Mouse (Mus musculus) testis, adult 2 months (tissue): Measurements from ENCODE around the gene Chkb. TPM values are rescaled to one million over a fixed set of nuclear protein-coding genes. Genes with fewer than 3 reads are reported as not detected.
A peak's percentile ranks its signal among the peaks of the same experiment; 100 is the strongest.

ENCODE experiments used
- H3K27ac ChIP-seq: fragments of 200-500 bp; 2 replicates; pipeline ENCODE4 v1.5.1; 2012; ENCODE audit warnings: low read depth, low read length; ENCODE audit not compliant: control insufficient read depth, insufficient read depth
- H3K27me3 ChIP-seq: fragments of 200-500 bp; 2 replicates; pipeline ENCODE4 v1.6.1; 2012; ENCODE audit warnings: mild to moderate bottlenecking, low read length, moderate library complexity; ENCODE audit not compliant: control insufficient read depth, insufficient read depth
- H3K36me3 ChIP-seq: fragments of 200-500 bp; 2 replicates; pipeline ENCODE4 v1.6.1; 2012; ENCODE audit warnings: mild to moderate bottlenecking, low read length; ENCODE audit not compliant: control insufficient read depth, insufficient read depth
- H3K4me1 ChIP-seq: fragments of 200-500 bp; 2 replicates; pipeline ENCODE4 v1.6.1; 2012; ENCODE audit warnings: low read length; ENCODE audit not compliant: control insufficient read depth, insufficient read depth
- H3K4me3 ChIP-seq: fragments of 200-500 bp; 2 replicates; pipeline ENCODE4 v1.5.1; 2012; ENCODE audit warnings: low read depth, mild to moderate bottlenecking, low read length, moderate library complexity, mixed read lengths; ENCODE audit not compliant: control insufficient read depth
- CTCF ChIP-seq: fragments of 200-500 bp; IDR thresholded peaks from 2 replicates; pipeline ENCODE4 v1.5.1; 2012; ENCODE audit warnings: low read depth, mild to moderate bottlenecking, inconsistent platforms, low read length, moderate library complexity; ENCODE audit not compliant: control insufficient read depth, insufficient read depth, insufficient replicate concordance
- POLR2A ChIP-seq: fragments of 200-500 bp; IDR thresholded peaks from 2 replicates; pipeline ENCODE4 v1.6.1; 2012; ENCODE audit warnings: low read depth, mild to moderate bottlenecking, inconsistent platforms, low read length, moderate library complexity; ENCODE audit not compliant: control insufficient read depth
- polyA plus RNA-seq: library from polyadenylated mRNA; depleted of rRNA; stranded (reverse); fragments of >200 nt; gene quantifications from 2 replicates; pipeline ENCODE4 v1.2.3, GENCODE M21; 2012; rRNA removed

The Chkb gene
- polyA plus RNA-seq, 1 experiment: 52.8 TPM

GRCm38 (mm10) chr15:89377362-89377761, 52.3 kb downstream of the Chkb start:
- 0 out of 2 replicates have a peak, but pooled peaks have one; percentile 16 for TF ChIP-seq POLR2A
- no peak; the same call in 1 of the 2 replicates for TF ChIP-seq CTCF
- peaks cover 2% of the 10 kb centered on the region; the same call in 1 of the 2 replicates for H3K27me3 ChIP-seq

DNA sequence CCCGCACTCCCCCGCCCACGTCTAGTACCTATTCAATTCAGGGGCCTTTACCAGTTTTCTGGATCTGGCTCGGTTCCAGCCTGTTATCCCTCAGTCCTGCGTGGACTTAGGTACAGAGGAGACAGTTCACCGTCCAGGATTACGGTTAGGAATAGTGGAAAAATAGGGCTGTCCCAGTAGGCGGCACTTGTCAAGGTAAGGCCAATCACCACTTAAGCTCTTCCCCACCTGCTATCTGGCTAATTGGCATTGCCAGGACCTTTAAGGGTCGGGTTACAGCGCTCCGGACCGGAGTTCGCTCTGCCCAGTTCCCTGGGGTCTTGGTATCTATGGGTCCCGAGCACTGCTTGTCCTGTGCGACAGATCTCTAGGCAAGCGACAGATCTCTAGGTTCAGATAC, 52.8 kb downstream of the Chkb start, which contains the start of gene Tymp:
TSS of gene Tymp (minus strand) at position 83 of the 400 bp plus-strand sequence.
- H3K4me3 ChIP-seq: peak within 1 kb of the TSS; percentile 77
- H3K27me3 ChIP-seq: peaks cover 2% of the 10 kb centered on the region; the same call in 1 of the 2 replicates
- TF ChIP-seq CTCF (no peak), POLR2A (no peak)
- H3K27ac ChIP-seq: no peak within 1 kb of the TSS; the same call in 1 of the 2 replicates
- no peaks in the 10 kb centered on the region for H3K36me3 ChIP-seq
- H3K4me1 ChIP-seq: peaks cover 37% of the 10 kb centered on the region

More at GRCm38 (mm10) chr15:89377362-89377761, 52.3 kb downstream of the Chkb start:
- Histone ChIP-seq H3K4me1 (peaks cover 37% of the 10 kb centered on the region), H3K36me3 (no peaks in the 10 kb centered on the region), H3K27ac (no peak overlapping the region), H3K4me3 (peak overlapping the region; percentile 32)

Other genes with a start within 250 kb of the Chkb start
- 91.0 and 107 TPM in 2 replicates for gene Plxnb2, start 249.1 kb downstream of the Chkb start, polyA plus RNA-seq
- gene Dennd6b, start 233.4 kb downstream of the Chkb start, polyA plus RNA-seq: 55.5 and 58.5 TPM in 2 replicates
- gene Ppp6r2, start 218.4 kb downstream of the Chkb start, polyA plus RNA-seq: 49.8 and 59.3 TPM in 2 replicates
- 157 and 170 TPM in 2 replicates for gene Sbf1, start 114.6 kb downstream of the Chkb start, polyA plus RNA-seq
- gene Adm2, start 107.2 kb downstream of the Chkb start, polyA plus RNA-seq: not detected in 2 replicates
- 0.81 and 1.7 TPM in 2 replicates for gene Miox, start 95.5 kb downstream of the Chkb start, polyA plus RNA-seq
- gene Lmf2, start 74.2 kb downstream of the Chkb start, polyA plus RNA-seq: 43.0 and 46.6 TPM in 2 replicates
- gene Ncaph2, start 74.2 kb downstream of the Chkb start, polyA plus RNA-seq: 41.5 and 44.7 TPM in 2 replicates
- gene Sco2, start 56.1 kb downstream of the Chkb start, polyA plus RNA-seq: 31.1 and 34.1 TPM in 2 replicates
- gene Tymp, start 52.9 kb downstream of the Chkb start, polyA plus RNA-seq: 0.74 and 1.6 TPM in 2 replicates
- gene Odf3b, start 50.6 kb downstream of the Chkb start, polyA plus RNA-seq: 78.4 and 86.4 TPM in 2 replicates
- gene Klhdc7b, start 45.0 kb downstream of the Chkb start, polyA plus RNA-seq: 0.19 and 0.31 TPM in 2 replicates
- 218 and 247 TPM in 2 replicates for gene Syce3, start 19.4 kb downstream of the Chkb start, polyA plus RNA-seq
- 374 and 414 TPM in 2 replicates for gene Cpt1b, start 4.0 kb downstream of the Chkb start, polyA plus RNA-seq
- gene C730034F03Rik, start 319 bp downstream of the Chkb start, polyA plus RNA-seq: 6.4 and 7.6 TPM in 2 replicates
- gene Gm44502, start 212 bp downstream of the Chkb start, polyA plus RNA-seq: 1.2 and 1.9 TPM in 2 replicates
- 31.9 and 34.3 TPM in 2 replicates for gene Mapk8ip2, start 24.0 kb upstream of the Chkb start, polyA plus RNA-seq
- 221 and 236 TPM in 2 replicates for gene Arsa, start 47.5 kb upstream of the Chkb start, polyA plus RNA-seq
- 1.1 and 1.8 TPM in 2 replicates for gene Shank3, start 69.7 kb upstream of the Chkb start, polyA plus RNA-seq
- gene Acr, start 138.4 kb upstream of the Chkb start, polyA plus RNA-seq: 522 and 549 TPM in 2 replicates
- 91.2 and 108 TPM in 2 replicates for gene Rabl2, start 162.0 kb upstream of the Chkb start, polyA plus RNA-seq